Mouse (Mus musculus): ENCODE results near the gene Stx16.

DNA sequence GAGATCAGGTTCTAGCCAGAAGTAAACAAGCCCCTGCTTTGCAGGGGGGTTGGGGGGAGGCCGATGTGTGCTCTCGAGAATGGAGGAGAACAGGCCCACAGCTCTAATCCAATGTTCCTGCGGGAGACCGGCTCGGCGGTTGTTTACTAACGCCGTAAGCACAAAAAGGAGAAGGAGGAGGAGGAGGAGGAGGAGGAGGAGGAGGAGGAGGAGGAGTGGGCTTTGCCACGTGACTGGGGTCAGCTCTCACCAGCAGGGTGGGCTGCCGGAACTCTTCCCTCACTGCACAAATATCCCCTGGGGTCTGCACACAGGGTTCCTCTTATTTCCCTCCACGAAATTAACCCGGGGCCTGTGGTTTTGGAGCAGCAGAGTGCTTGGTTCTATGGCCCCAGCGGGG, 1.5 kb upstream of the Stx16 start:
- TF ChIP-seq CTCF (IDR thresholded peaks at IDR 0.05; ENCODE audit: extremely low read depth, insufficient read length, insufficient replicate concordance, low read depth, low read length), result no peak
- TF ChIP-seq POLR2A (IDR thresholded peaks at IDR 0.05; ENCODE audit: low read depth, low read length), result no peak

All from small intestine, adult 2 months (tissue).